Mouse (Mus musculus) limb, embryonic 14.5 days (tissue): ENCODE measurements around the gene Tmppe. TPM values are rescaled to one million over a fixed set of nuclear protein-coding genes. Genes with fewer than 3 reads are reported as not detected.
A peak's percentile ranks its signal among the peaks of the same experiment; 100 is the strongest.

Source experiments
- ATAC-seq: fragments of 200-750 bp; cut with Nextera tagmentation; 2 replicates; pipeline ENCODE4 v1.8.0; 2017; ENCODE audit warnings: low read depth, moderate number of reproducible peaks, moderate TSS enrichment; ENCODE audit not compliant: low FRiP score
- DNase-seq: peaks from one replicate; pipeline ENCODE4 v3.0.0-alpha.2; 2015; ENCODE audit warnings: low spot score
- H3K27ac ChIP-seq: fragments of 300-500 bp; sonication (generic); replicated peaks from 2 replicates; pipeline ENCODE4 v1.5.1; 2014; ENCODE audit warnings: low read depth, mild to moderate bottlenecking, low read length, moderate library complexity, mixed read lengths
- H3K27me3 ChIP-seq: fragments of 300-500 bp; sonication (generic); 2 replicates; pipeline ENCODE4 v1.6.1; 2014; ENCODE audit warnings: low read length, mixed read lengths; ENCODE audit not compliant: control insufficient read depth, insufficient read depth
- H3K36me3 ChIP-seq: fragments of 300-500 bp; sonication (generic); 2 replicates; pipeline ENCODE4 v1.6.1; 2014; ENCODE audit warnings: mild to moderate bottlenecking, low read length, moderate library complexity, mixed read lengths; ENCODE audit not compliant: control insufficient read depth, insufficient read depth
- H3K4me1 ChIP-seq: fragments of 300-500 bp; sonication (generic); 2 replicates; pipeline ENCODE4 v1.6.1; 2014; ENCODE audit warnings: antibody characterized with exemption, low read length, mixed read lengths; ENCODE audit not compliant: control insufficient read depth, insufficient read depth
- H3K4me2 ChIP-seq: fragments of 300-500 bp; sonication (generic); replicated peaks from 2 replicates; pipeline ENCODE4 v1.6.1; 2014; ENCODE audit warnings: low read depth, mild to moderate bottlenecking, low read length, moderate library complexity; ENCODE audit not compliant: severe bottlenecking
- H3K4me3 ChIP-seq: fragments of 300-500 bp; sonication (generic); replicated peaks from 2 replicates; pipeline ENCODE4 v1.5.1; 2014; ENCODE audit warnings: low read length
- H3K9ac ChIP-seq: fragments of 300-500 bp; sonication (generic); 2 replicates; pipeline ENCODE4 v1.6.1; 2014; ENCODE audit warnings: mild to moderate bottlenecking, low read depth, low read length, moderate library complexity; ENCODE audit not compliant: severe bottlenecking
- H3K9me3 ChIP-seq: fragments of 300-500 bp; sonication (generic); 2 replicates; pipeline ENCODE4 v1.6.1; 2016; ENCODE audit warnings: low read length; ENCODE audit not compliant: control insufficient read depth
- POLR2A ChIP-seq: fragments of 200-500 bp; IDR thresholded peaks from 2 replicates; pipeline ENCODE4 v1.8.0; 2012; ENCODE audit warnings: inconsistent platforms, mild to moderate bottlenecking, moderate library complexity, borderline replicate concordance; ENCODE audit not compliant: insufficient read depth, insufficient read length; ENCODE audit errors: extremely low read depth
- WGBS: fragments of 180-500 bp; shearing (Covaris S2); extraction: QIAGEN DNeasy Blood & Tissue Kit; methylation state at CpG from one replicate; pipeline ENCODE4 v1.1.7; 2014; 5-methylcytosine and 5-hydroxymethylcytosine counted together
- polyA plus RNA-seq, 2 experiments: library from polyadenylated mRNA; depleted of rRNA in 1 of 2; stranded (reverse) in 1 of 2; unstranded in 1 of 2; fragments of >200 nt; fragmentation: Nextera tagmentation in 1 of 2; extraction: Ambion mirVana in 1 of 2; gene quantifications; 2 replicates each; pipeline versions ENCODE4 v1.2.1 to v1.2.3; 2012 to 2014

Tmppe gene
- polyA plus RNA-seq, 2 experiments: 3.7 to 4.4 TPM

GRCm38 (mm10) chr9:114411295-114411694 lies 10.4 kb downstream of the Tmppe start:
- ATAC-seq: no peak
- no peak for DNase-seq
- WGBS: 89% methylated on average over 5 of the region's 5 CpGs
- no peak overlapping the region for H3K27ac ChIP-seq
- H3K27me3 ChIP-seq: no peaks in the 10 kb centered on the region
- H3K9ac ChIP-seq: no peak overlapping the region
- no peak overlapping the region for H3K4me3 ChIP-seq
- H3K36me3 ChIP-seq: peaks cover 39% of the 10 kb centered on the region
- no peak overlapping the region for H3K4me2 ChIP-seq
- H3K9me3 ChIP-seq: no peaks in the 10 kb centered on the region
- TF ChIP-seq POLR2A: no peak
- no peaks in the 10 kb centered on the region for H3K4me1 ChIP-seq

- H3K4me1 ChIP-seq: no peaks in the 10 kb centered on the region
- peaks cover 37% of the 10 kb centered on the region for H3K36me3 ChIP-seq
- H3K27me3 ChIP-seq: no peaks in the 10 kb centered on the region
- no peak overlapping the region for H3K27ac ChIP-seq
- no peak overlapping the region for H3K9ac ChIP-seq
- no peaks in the 10 kb centered on the region for H3K9me3 ChIP-seq
- H3K4me2 ChIP-seq: no peak overlapping the region
- DNase-seq (no peak), ATAC-seq (no peak)
- TF ChIP-seq POLR2A: no peak
- 88% methylated on average over 9 of the region's 9 CpGs for WGBS
- no peak overlapping the region for H3K4me3 ChIP-seq
These were observed 11.5 kb downstream of the Tmppe start for GRCm38 (mm10) chr9:114412406-114412805.

DNA sequence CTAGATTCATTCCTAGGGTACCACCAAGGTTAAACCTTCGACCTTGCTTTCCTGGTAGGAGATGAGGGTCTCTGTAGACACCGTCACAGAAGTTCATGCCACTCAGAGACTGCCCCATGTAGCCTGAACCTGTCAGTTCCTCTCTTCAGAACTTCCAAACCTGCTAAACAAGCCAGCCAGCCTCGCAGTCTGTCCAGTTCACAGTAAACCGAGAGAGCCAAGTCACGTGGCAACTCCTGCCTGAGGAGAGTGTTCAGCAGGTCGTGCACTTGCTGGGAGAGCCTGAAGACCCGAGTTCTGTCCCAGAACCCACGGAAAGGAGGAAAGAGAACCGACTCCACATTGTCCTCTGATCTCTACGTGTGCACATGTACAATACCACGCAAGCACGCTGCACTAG lies 13.0 kb downstream of the Tmppe start:
- Histone ChIP-seq H3K4me2 (no peak overlapping the region), H3K27me3 (no peaks in the 10 kb centered on the region), H3K4me1 (no peaks in the 10 kb centered on the region), H3K9ac (no peak overlapping the region), H3K36me3 (peaks cover 25% of the 10 kb centered on the region), H3K27ac (no peak overlapping the region), H3K9me3 (no peaks in the 10 kb centered on the region), H3K4me3 (no peak overlapping the region)
- no peak for DNase-seq
- TF ChIP-seq POLR2A: no peak
- WGBS: 83% methylated on average over 12 of the region's 12 CpGs
- ATAC-seq: no peak

DNA sequence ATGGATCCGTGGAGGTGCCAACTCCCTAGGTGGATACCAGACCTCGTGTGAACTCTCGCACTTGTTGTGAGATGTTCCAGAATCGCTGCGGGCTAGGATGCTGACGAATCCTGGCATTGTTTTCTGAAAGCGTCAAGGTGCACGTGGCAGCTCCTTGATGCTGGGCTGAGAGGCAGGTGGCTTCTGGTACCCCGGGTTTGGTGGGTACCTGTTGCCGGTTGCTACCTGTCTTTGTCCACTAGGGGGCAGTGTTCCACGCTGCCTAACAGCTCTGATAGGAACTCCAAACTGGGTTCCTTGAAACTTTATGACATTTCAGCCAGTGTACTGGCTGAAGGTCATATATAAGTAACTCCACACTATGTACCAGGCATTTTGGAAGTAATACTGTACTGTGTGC lies 14.8 kb downstream of the Tmppe start:
- DNase-seq: peak; percentile 72

GRCm38 (mm10) chr9:114416646-114417517 lies 16.0 kb downstream of the Tmppe start:
- H3K4me1 ChIP-seq: no peaks in the 10 kb centered on the region
- no peaks in the 10 kb centered on the region for H3K9me3 ChIP-seq
- no peaks in the 10 kb centered on the region for H3K27me3 ChIP-seq
- 89% methylated on average over 21 of the region's 21 CpGs for WGBS
- no peak for DNase-seq
- H3K27ac ChIP-seq: no peak overlapping the region
- H3K4me3 ChIP-seq: no peak overlapping the region
- no peak overlapping the region for H3K9ac ChIP-seq
- no peak for ATAC-seq
- H3K36me3 ChIP-seq: 0 out of 2 replicates have a peak, but pooled peaks cover 2% of the 10 kb centered on the region
- TF ChIP-seq POLR2A: no peak
- H3K4me2 ChIP-seq: no peak overlapping the region

More for the DNA sequence above, 14.8 kb downstream of the Tmppe start:
- no peaks in the 10 kb centered on the region for H3K9me3 ChIP-seq
- no peaks in the 10 kb centered on the region for H3K4me1 ChIP-seq
- peaks cover 11% of the 10 kb centered on the region; the same call in 1 of the 2 replicates for H3K36me3 ChIP-seq
- WGBS: 18% methylated on average over 11 of the region's 11 CpGs
- peak; percentile 62 for ATAC-seq
- no peak overlapping the region for H3K4me2 ChIP-seq
- H3K9ac ChIP-seq: no peak overlapping the region
- H3K27ac ChIP-seq: no peak overlapping the region
- no peak overlapping the region for H3K4me3 ChIP-seq
- H3K27me3 ChIP-seq: no peaks in the 10 kb centered on the region
- no peak for TF ChIP-seq POLR2A

- no peak overlapping the region for H3K4me3 ChIP-seq
- no peak overlapping the region for H3K4me2 ChIP-seq
- 90% methylated on average over 7 of the region's 7 CpGs for WGBS
- no peak overlapping the region for H3K9ac ChIP-seq
- no peak for TF ChIP-seq POLR2A
- H3K9me3 ChIP-seq: no peaks in the 10 kb centered on the region
- no peak for ATAC-seq
- DNase-seq: peak; percentile 45
- H3K27me3 ChIP-seq: no peaks in the 10 kb centered on the region
- H3K36me3 ChIP-seq: no peaks in the 10 kb centered on the region
- H3K27ac ChIP-seq: no peak overlapping the region
- no peaks in the 10 kb centered on the region for H3K4me1 ChIP-seq
These were observed 17.3 kb downstream of the Tmppe start for GRCm38 (mm10) chr9:114418187-114418586.
